Mouse (Mus musculus) spleen, postnatal 10 days (tissue): Measurements from ENCODE around the gene Zc3h18.

Experiments
- DNase-seq, 2 experiments: peaks; one replicate each; pipeline ENCODE4 v3.0.0; 2021 to 2022; ENCODE audit warnings: low spot score in 2 of 2

The Zc3h18 gene

DNA sequence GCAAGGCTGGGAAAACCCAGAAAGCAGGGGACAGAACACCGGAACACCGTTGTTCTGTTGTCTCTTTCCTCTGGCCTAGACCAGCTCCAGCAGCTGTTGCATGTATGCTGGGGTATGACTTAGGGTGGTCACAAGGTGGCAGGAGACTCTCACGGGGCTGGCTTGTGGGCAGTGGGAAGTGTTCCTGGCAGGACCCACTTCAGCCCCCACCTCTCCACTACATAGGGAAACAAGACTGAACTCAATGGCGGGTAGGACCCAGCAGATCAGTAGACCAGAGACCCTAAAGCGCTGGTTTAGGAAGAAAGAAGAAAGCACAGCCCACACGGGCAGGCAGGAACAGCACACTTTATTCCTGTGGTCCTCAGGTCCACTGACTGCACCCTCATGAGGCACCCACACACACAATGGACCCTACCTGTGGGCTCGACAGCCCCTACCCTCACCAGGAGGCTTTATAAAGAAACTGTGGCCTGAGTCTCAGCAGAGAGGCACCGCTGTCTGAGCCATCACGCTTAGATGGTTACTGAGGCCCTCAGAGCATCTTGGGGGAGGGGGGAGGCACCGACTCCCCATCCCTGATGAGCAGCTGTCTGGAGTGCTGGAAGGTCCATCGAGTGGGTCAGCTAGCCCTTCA, 57.0 kb downstream of the Zc3h18 start:
- DNase-seq: peak in 1 of 2 experiments; percentile 68

DNA sequence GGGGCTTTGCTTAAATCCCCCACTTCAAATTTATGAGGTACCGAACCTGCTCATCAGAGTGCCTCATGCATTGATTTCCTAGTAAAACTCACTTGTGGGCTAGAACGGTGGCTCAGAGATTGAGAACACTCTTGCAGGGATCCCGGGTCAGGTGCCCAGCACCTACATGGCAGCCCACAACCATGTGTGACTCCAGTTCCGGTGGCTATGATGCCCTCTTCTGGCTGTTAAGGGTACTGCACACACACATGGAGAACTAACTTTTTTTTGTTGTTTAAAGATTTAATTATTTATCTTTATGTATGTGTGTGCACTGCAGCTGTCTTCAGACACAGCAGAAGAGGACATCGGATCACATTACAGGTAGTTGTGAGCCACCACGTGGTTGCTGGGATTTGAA, 59.0 kb downstream of the Zc3h18 start:
- peak in 1 of 2 experiments; percentile 38 for DNase-seq

DNA sequence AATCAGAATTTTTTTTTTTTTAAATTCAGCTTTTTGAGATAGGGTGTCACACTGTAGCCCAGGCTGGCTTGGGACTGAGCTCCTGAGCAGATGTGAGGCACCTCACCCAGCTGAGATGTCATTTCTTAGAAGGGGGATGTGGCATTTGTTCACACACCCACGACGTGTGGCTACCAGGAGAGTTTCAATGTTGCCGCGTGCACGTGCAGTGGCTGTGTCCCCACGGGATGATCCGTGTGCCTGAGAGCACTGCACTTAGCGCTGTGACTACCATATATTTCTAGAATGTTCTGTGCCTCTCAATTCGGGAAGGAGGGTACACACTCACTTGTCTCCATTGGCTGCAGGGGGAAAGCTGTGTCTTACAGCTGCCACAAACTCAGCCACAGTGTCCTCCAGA, 59.7 kb downstream of the Zc3h18 start:
- DNase-seq: no peak

DNA sequence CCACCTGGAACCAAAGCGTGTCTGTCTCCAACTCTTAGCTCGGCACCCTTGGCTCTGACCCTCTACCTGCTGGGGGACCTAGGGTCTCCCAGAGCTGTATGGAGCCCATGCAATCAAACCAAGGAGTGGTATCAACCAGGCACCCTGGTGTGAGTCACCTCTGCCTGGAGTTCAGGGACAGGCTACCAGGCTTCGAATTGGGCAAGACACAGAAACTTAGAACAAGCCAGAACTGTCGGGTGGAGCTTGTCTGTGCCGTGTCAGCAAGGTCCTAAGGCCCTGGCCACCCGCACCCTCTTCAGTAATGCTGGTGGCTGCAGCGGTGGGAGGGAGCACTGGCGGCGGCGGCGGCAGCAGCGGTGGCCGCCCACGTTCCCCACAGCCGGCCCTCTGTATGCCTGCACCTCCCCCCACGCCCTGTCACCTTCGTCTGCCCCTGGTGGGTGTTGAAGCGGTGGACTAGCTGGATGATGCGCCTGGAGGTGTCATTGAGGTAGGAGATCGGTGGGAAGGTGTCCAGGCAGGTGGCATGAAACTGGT, 60.2 kb downstream of the Zc3h18 start:
- no peak for DNase-seq

DNA sequence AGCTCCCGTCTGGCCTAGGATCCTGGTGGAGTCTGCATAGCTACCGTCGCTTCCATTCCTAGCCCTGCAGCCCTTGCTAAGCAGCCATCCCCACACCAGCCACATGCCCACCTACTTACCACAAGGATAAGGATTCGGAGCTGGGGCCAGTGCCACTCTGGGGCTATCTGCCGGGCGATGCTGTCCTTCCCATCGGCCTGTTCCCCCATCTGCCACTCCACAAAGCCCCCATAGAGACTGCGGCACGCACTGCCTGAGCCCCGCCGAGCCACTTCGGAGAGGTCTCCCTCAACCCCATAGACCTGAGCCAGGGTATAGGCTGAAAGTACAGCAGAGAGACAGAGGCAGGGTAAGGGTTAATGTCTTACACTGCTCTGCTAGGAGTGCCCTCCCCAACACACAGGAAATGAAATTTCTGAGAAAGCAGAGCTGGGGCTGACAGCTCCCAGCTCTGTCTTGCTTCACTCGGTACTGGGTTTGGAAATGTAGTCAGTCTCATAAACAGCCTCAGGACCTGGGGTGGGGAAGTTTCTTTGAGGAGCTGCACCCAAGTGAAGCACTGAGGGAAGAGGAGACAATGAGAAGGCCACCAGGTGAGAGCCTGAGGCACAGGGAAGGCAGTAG, 61.4 kb downstream of the Zc3h18 start:
- DNase-seq: no peak

DNA sequence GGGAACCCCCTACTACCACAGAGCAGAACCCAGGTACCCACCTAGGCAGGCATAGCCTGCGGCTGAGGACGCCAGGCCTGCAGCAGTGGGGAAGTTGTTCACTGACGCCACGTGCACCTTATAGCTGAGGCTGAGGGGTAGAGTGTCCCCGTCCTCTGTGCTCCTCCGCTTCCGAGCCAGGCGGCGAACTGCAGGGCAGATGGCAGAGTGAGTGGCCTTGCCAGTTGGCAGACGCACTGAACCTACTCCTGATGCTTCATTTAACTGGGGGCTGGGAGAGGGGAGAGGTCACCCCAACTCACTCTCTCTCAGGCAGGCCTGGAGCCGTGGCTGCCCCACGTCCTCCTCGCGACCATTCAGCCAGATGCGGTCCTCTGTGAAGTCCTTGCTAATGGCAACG, 62.9 kb downstream of the Zc3h18 start:
- DNase-seq: no peak

DNA sequence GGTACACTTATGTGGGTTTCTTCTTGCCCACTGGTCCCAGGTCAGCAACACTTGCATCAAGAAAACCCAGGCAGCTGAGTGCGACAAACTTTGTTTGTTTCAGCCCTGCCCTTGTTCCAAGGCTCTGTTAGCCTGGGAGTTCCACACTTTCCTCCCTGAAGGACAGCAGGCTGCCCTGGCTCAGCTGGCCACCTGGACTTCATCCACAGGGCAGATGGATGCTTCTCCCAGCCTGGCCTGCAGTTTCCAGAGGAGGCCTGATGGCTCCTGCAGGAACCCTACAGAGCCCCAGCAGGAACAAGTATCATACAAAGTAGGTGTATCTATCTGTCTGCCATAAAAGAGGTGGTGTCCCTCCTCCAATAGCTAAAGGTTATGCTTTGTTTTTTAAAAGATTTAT, 64.9 kb downstream of the Zc3h18 start:
- DNase-seq: no peak

DNA sequence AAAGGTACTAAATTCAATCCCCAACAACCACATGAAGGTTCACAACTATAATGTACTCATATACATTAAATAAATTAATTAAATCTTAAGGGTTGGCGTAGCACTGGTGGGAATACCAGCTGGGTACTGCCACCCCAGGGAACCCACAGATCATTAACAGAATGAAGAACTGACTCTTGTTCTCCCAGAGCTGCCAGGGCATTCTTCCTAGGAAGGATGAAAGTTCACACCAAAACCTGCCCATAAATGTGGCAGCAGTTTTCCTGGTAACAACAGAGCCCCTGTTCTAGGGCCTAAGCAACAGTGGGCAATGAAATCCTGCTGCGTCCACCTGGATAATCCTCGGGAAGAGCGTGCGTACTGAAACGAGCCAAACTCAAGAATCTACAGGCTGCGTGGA, 65.9 kb downstream of the Zc3h18 start:
- DNase-seq: no peak

DNA sequence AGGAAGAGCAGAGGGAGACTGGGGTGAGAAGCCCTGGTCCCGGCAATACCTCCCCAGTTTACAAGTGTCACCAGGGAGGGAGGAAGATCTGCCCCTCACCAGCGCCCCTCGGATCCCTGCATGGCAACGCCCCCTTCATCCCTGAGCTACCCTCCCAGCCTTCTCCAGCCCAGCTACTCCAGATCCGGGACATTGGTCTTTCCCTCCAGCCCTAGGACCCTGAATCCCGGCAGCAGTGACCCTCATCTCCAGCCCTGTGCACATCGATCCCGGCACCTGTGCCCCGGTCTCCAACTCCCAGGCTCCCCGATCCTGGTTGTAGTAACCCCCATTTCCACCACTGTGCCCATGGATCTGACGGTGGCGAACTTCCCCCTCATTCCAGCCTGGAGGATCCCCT, 66.4 kb downstream of the Zc3h18 start:
- DNase-seq: no peak

DNA sequence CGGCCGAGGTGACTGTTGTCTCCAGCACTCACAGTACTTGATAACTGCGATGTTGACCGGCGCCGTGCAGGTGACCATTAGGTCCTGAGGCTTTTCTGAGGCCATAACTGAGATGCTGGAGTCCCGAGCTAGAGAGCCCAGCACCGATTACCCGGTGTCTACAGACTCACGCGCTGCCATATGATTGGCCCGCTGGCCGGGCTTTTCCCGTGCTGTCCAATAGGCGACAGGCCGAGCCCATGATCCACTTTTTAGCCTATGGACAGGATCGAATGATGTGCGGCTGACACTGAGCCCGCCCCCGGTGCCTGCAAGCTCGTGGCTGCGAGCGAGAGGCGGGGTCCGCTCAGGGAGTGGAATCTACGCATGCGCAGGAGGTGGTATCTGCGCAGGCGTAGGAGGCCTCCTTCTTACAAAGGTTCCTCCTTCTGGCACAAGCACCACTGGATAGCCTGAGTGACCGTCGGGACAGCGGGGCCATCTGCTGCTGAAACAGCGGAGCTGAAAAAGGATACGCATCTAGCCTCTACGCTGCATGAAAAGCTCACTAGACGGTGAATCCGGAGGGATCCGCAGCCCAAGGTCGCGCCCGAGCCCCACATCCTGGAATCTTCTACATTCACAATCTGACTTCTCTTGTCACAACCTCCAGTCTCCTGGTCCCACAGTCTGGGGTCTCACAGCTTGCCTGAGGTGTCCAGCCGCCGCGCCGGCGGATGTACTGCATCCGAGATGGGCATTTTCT, 67.0 kb downstream of the Zc3h18 start, which contains the start of gene Mvd:
Gene Mvd, minus strand, starts transcription at position 161 of the 745 bp plus-strand sequence.
- DNase-seq: peak; percentile 91 to 97

DNA sequence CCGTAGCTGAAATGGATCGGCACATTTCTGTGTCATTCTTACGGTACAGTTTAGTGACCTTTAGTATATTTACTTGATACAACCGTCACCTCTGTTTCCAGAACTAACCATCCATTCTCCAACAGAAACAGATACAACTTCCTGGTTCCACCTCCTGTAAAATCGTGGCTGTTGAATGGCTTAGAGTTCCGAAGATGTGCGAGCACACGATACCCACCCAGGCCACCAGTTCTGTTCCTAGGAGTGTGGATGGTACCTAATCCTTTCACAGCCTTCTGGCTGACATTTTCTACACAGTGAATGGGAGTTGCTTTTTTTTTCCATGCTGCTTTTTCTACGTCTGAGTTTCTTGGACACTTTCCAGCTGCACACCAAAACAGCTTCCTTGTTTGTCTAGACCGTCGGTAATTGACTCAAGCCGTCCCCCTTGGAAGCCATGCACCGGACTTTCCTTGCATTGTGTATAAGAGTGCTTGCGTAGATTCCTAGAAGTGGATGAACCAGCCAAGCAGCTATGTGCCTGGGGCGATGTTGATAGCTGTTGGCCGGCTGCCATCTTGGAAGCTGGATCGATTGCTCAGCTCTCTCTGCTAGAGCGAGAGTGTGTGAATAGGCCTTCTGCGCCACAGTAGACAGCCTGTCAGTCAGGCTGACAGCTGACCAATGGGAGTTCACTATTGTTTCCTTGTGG, 67.8 kb downstream of the Zc3h18 start:
- peak; percentile 77 to 89 for DNase-seq

DNA sequence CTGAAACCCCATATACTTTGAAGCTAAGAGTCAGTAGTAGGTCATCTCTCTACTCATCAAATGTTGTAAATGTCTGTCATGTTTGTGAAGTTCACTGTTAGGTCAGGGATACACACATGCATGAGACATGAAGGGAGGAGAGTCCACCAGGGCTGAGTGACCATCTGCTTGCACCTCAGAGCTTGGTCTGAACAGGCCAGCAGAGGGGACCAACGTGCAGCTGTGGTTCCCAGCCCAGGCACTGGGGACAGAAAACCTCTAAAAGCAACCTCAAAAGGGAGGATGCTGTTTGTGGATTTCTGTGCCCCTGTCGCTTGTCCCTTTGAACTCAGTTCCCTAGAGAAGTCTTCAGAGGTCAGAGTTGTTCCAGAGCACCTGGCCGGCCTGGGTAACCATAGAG, 68.8 kb downstream of the Zc3h18 start:
- DNase-seq: no peak

DNA sequence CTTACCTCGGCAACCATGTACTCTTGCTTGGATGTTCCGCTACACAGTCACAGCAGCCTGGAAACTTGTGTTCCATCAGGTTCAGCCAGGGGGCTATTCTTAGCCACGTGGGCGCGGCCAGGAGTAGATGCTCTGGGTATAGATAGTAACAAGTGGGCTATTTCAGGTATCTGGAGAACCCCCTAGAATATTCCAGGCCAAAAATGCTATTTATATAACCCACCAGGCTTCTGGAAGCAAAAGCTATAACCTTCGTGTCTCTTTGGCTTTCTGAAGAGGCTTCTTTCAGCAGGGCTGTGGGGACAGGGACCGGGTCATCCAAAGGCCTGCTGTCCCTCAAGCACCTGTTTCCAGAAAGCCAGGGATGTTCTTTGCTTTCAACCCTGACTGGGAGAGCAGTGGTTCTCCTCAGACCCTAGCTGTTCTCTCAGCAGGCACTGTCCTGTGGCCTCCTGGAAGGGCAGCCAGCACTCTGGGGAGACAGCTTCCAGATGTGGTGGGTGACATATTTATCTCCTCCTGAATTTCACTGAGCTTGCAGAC, 74.8 kb downstream of the Zc3h18 start:
- no peak for DNase-seq

DNA sequence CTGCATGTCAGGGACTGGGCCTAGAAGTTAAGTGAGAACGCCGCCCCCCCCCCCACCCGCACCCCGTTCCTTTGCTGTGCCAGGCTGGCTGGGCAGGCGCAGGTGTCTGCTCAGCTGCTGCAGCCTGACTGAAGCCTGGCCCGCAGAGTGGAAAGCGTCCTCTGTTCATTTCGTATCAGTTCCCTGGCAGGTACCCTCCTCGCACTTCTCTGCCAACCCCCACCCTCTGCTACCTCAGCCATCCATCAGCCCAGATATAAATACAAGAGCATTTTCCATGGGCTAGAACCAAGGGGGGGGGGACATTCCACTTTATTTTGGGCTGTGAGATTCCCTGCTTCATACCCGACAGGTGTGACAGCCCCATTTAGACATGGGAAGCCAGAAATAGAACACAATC, 75.7 kb downstream of the Zc3h18 start:
- DNase-seq: no peak

DNA sequence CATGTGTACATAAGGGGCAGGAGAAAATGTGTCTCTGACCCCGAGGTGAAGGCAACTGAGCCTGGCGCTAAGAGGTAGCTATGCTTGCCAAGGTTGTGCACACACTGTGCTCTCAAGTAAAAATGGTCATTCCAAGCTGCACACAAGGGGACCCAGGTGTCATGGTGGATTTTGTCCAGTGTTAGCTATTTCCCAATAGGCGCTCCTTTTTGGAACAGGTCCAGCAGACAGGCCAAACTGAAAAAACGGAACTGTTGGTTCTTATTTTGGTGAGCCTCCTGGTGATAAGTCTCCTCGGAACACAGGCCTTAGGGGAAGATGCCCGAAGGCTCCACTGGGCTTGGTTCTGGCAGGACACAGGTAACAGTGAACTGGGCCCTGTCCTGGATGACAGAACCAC, 78.0 kb downstream of the Zc3h18 start:
- no peak for DNase-seq

DNA sequence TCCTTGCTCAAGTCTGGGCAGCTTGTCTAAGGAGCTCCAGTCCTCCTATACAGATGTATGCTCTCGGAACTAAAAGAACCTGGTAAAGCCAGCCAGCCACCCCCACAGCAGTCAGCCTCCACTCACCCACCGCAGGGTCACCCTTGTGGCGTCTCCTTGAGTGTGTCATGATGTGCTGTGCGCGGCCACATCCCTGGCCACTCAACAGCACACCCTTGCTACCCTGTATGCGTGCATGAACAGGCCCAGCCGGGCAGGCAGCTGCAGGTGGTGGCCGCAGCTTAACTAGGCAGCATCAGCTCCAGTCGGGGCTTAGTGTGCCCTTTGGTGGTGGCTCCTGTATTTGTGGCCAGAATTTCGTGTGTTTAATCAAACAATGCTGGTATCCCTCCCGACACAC, 80.8 kb downstream of the Zc3h18 start:
- DNase-seq: no peak

DNA sequence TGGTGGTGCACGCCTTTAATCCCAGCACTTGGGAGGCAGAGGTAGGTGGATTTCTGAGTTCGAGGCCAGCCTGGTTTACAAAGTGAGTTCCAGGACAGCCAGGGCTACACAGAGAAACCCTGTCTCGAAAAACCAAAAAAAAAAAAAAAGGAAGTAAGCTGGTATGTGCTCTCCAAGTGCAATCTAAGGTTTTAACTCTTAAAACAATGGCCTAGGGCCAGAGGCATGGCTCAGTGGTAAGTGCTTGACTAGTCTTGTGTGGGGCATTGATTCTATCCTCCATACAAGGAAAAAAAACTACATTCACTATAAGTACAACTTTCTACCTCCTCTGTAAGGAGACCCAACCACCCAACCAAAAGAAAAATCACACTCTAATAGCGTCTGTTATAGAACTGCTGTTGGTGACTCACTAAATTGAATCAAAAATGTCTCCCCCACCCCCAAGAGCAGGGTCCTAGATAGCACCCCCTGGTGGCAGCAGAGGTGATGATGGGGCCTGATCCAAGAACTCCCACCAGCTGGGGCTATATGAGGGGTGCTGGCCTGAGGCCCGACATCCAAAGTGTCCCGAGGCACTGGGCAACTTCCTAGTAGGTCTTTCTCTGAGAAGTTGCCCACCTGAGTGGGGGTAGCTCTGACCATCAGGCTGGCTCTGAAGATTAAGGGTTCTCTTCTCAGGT, 83.0 kb downstream of the Zc3h18 start:
- peak in 1 of 2 experiments; percentile 63 for DNase-seq

DNA sequence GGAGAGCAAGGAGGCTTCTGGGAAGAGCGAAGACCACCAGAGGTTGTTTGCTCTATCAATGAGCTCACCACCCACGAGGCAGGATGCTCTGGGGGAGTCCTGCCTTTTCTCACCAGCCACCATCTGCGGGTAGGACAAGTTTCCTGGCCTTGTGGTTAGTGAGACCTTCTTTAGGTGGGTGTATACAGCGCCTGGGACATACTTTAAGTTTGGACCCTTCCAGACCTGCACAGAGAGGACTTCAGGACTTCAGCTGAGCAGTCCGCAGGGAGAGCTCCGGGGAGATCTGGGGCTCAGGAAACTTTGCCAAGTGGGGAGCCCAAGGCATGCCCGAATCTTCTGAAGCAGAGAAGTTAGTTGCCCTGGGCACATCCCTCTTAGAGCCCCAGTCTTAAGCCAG, 83.6 kb downstream of the Zc3h18 start:
- DNase-seq: no peak

DNA sequence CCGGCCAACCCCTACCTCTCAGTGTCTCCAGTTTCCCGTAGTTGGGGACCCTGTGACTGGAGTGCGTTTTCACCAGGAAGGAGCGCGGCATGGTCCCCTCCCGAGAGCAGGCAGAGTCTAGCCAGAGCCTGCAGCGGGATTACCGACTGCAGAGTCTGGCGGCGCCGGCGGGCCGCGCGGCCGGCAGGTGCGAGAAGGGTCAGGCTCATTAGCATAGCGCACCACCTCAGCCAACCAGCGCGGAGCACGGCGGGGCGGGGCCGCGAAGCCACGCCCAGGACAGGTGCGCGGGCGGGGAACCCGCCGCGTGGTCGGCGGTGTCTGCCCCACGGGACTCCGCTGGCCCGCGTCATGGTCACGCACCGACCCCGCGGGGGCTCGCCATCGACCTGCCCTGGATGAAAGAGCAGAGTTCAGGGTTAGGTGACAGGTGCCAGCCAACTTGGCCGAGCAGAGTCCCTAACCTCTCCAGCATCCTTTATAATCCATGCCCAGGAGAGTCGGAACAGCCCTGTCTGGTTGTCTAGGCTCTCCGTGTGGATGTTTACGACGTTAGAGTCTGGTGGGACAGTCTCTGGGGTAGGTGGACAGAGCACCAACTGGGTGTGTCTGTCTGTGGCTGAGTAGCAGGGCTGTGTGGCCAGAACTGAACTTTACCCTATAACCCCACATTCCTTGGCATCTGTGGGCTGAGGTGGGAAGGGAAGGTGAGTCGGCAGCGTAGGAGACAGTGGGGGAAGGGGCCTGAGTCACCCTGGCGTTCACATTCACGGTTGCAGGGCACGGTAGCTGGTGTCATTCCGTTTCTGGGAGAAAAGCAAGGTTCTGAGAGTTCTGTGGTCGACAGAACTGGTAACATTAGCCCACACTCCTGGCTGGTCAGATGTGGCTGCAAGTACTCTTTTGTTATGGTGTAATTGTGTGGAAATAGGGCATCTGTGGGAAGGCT, 84.4 kb downstream of the Zc3h18 start, which contains the start of gene Snai3:
Gene Snai3, minus strand, starts transcription at position 210 of the 949 bp plus-strand sequence.
- peak in 1 of 2 experiments; percentile 69 for DNase-seq
